Mouse (Mus musculus) C2C12 (cell line): ENCODE results near the gene Miga2.

Experiments used
- CEBPB ChIP-seq: IDR thresholded peaks from one replicate; pipeline ENCODE4 v1.6.1; 2011; ENCODE audit warnings: low read depth, mild to moderate bottlenecking, control low read depth, moderate library complexity
- CTCF ChIP-seq: IDR thresholded peaks from one replicate; pipeline ENCODE4 v1.5.1; 2011; ENCODE audit not compliant: control insufficient read depth, insufficient read depth, insufficient read length

- TF ChIP-seq CTCF (no peak), CEBPB (no peak)
These were observed 26.9 kb upstream of the Miga2 start for GRCm38 (mm10) chr2:30337179-30337578.
